Mouse (Mus musculus) embryo, embryonic 11.5 days (tissue): ENCODE data around the gene Zdhhc12.
A peak's percentile ranks its signal among the peaks of the same experiment; 100 is the strongest.
"Not testable (repeated sequence)": the region's sequence is repeated elsewhere in the genome, so short reads cannot be mapped to it uniquely, and the experiment has no call there.

ENCODE experiments used
- DNase-seq: peaks from one replicate; pipeline ENCODE4 v3.0.0-alpha.2; 2012; ENCODE audit warnings: low read depth, low spot score

Zdhhc12 gene

GRCm38 (mm10) chr2:30093471-30094207 lies at the start of gene Zdhhc12:
Gene Zdhhc12 (minus strand): TSS chr2:30093648.
- DNase-seq, result peak; percentile 93

- not testable (repeated sequence) for DNase-seq
These were observed 46.6 kb upstream of the Zdhhc12 start for GRCm38 (mm10) chr2:30140021-30140420.

- no peak for DNase-seq
These were observed 43.0 kb upstream of the Zdhhc12 start for GRCm38 (mm10) chr2:30136458-30136857.

GRCm38 (mm10) chr2:30134928-30135620 lies 41.6 kb upstream of the Zdhhc12 start:
- no peak for DNase-seq

- DNase-seq, result no peak
These were observed 40.9 kb upstream of the Zdhhc12 start for GRCm38 (mm10) chr2:30134378-30134711.

GRCm38 (mm10) chr2:30133613-30134377 lies 40.3 kb upstream of the Zdhhc12 start, which contains the start of gene Tbc1d13:
Gene Tbc1d13 (plus strand): TSS chr2:30133746.
- DNase-seq, result peak; percentile 94

GRCm38 (mm10) chr2:30132801-30133612 lies 39.6 kb upstream of the Zdhhc12 start:
- no peak for DNase-seq

GRCm38 (mm10) chr2:30131240-30131639 lies 37.8 kb upstream of the Zdhhc12 start:
- DNase-seq, result not testable (repeated sequence)

GRCm38 (mm10) chr2:30130156-30130555 lies 36.7 kb upstream of the Zdhhc12 start:
- no peak for DNase-seq

GRCm38 (mm10) chr2:30128789-30129188 lies 35.3 kb upstream of the Zdhhc12 start:
- no peak for DNase-seq

GRCm38 (mm10) chr2:30124472-30125274 lies 31.2 kb upstream of the Zdhhc12 start, which contains the start of gene Zer1:
Gene Zer1 (minus strand): TSS chr2:30124585.
- peak; percentile 81 for DNase-seq

- no peak for DNase-seq
These were observed 30.5 kb upstream of the Zdhhc12 start for GRCm38 (mm10) chr2:30123729-30124471.

- no peak for DNase-seq
These were observed 29.3 kb upstream of the Zdhhc12 start for GRCm38 (mm10) chr2:30122766-30123165.

GRCm38 (mm10) chr2:30120269-30120668 lies 26.8 kb upstream of the Zdhhc12 start:
- DNase-seq, result no peak

- no peak for DNase-seq
These were observed 26.2 kb upstream of the Zdhhc12 start for GRCm38 (mm10) chr2:30119641-30120051.

GRCm38 (mm10) chr2:30112564-30112963 lies 19.1 kb upstream of the Zdhhc12 start:
- DNase-seq, result no peak

GRCm38 (mm10) chr2:30111500-30111899 lies 18.1 kb upstream of the Zdhhc12 start:
- no peak for DNase-seq

- no peak for DNase-seq
These were observed 14.8 kb upstream of the Zdhhc12 start for GRCm38 (mm10) chr2:30108260-30108659.

GRCm38 (mm10) chr2:30107646-30108045 lies 14.2 kb upstream of the Zdhhc12 start:
- DNase-seq, result no peak

GRCm38 (mm10) chr2:30106364-30106763 lies 12.9 kb upstream of the Zdhhc12 start:
- DNase-seq, result peak; percentile 32
